Mouse (Mus musculus): ENCODE data around the gene Plekho1.
"Not testable (repeated sequence)": the region's sequence is repeated elsewhere in the genome, so short reads cannot be mapped to it uniquely, and the experiment has no call there.

DNA sequence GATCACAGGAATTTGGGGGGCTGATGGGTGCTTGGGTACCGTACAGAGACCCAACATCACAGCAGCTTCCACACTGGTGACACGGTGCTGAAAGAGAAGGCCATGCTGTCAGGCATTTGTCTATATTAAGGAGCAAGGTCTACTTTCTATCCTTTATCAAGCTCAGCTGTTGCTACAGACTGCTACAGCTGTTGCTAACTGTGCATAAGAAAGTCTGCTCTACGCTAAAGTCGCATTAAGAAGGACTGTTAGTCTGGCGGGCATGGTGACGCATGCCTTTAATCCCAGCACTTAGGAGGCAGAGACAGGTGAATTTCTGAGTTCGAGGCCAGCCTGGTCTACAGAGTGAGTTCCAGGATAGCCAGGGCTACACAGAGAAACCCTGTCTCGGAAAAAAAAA lies 33.6 kb downstream of the Plekho1 start:
- TF ChIP-seq CTCF (IDR thresholded peaks at IDR 0.05; ENCODE audit: borderline replicate concordance, extremely low read depth, insufficient read depth, insufficient read length); POLR2A (IDR thresholded peaks at IDR 0.05; ENCODE audit: borderline replicate concordance, extremely low read depth, insufficient read depth, insufficient read length, poor library complexity, severe bottlenecking): not testable (repeated sequence)
